Mouse (Mus musculus) kidney, embryonic 14.5 days (tissue): Measurements from ENCODE around the gene Ccdc162. TPM values are rescaled to one million over a fixed set of nuclear protein-coding genes. Genes with fewer than 3 reads are reported as not detected.
A peak's percentile ranks its signal among the peaks of the same experiment; 100 is the strongest.

ENCODE experiments used
- ATAC-seq: fragments of 200-750 bp; cut with Nextera tagmentation; 2 replicates; pipeline ENCODE4 v1.8.0; 2017; ENCODE audit warnings: moderate number of reproducible peaks, mild to moderate bottlenecking, moderate TSS enrichment, moderate library complexity; ENCODE audit not compliant: low FRiP score, low TSS enrichment
- H3K27ac ChIP-seq: fragments of 300-500 bp; sonication (generic); 2 replicates; pipeline ENCODE4 v1.5.1; 2014; ENCODE audit warnings: low read depth, mild to moderate bottlenecking, low read length, moderate library complexity, mixed read lengths
- H3K27me3 ChIP-seq: fragments of 300-500 bp; sonication (generic); 2 replicates; pipeline ENCODE4 v1.6.1; 2014; ENCODE audit warnings: mild to moderate bottlenecking, low read length; ENCODE audit not compliant: control insufficient read depth, insufficient read depth
- H3K36me3 ChIP-seq: fragments of 300-500 bp; sonication (generic); 2 replicates; pipeline ENCODE4 v1.6.1; 2014; ENCODE audit warnings: low read length, mixed read lengths; ENCODE audit not compliant: control insufficient read depth, insufficient read depth
- H3K4me1 ChIP-seq: fragments of 300-500 bp; sonication (generic); 2 replicates; pipeline ENCODE4 v1.6.1; 2014; ENCODE audit warnings: low read length, mixed read lengths; ENCODE audit not compliant: control insufficient read depth, insufficient read depth
- H3K4me2 ChIP-seq: fragments of 300-500 bp; sonication (generic); replicated peaks from 2 replicates; pipeline ENCODE4 v1.6.1; 2014; ENCODE audit warnings: low read depth, mild to moderate bottlenecking, low read length
- H3K4me3 ChIP-seq: fragments of 300-500 bp; sonication (generic); 2 replicates; pipeline ENCODE4 v1.5.1; 2014; ENCODE audit warnings: mild to moderate bottlenecking, low read length
- H3K9ac ChIP-seq: fragments of 300-500 bp; sonication (generic); 2 replicates; pipeline ENCODE4 v1.6.1; 2014; ENCODE audit warnings: low read depth, mild to moderate bottlenecking, low read length, moderate library complexity
- H3K9me3 ChIP-seq: fragments of 300-500 bp; sonication (generic); 2 replicates; pipeline ENCODE4 v1.6.1; 2016; ENCODE audit warnings: low read length; ENCODE audit not compliant: control insufficient read depth
- WGBS: fragments of 180-500 bp; shearing (Covaris S2); extraction: QIAGEN DNeasy Blood & Tissue Kit; methylation state at CpG from one replicate; pipeline ENCODE4 v1.1.7; 2014; 5-methylcytosine and 5-hydroxymethylcytosine counted together
- polyA plus RNA-seq: library from polyadenylated mRNA; unstranded; fragments of >200 nt; fragmentation: Nextera tagmentation; extraction: Ambion mirVana; gene quantifications from 2 replicates; pipeline ENCODE4 v1.2.1, GENCODE M21; 2014

Gene Ccdc162
- polyA plus RNA-seq, 1 experiment from 2014 or later: 0.15 TPM

GRCm38 (mm10) chr10:41537226-41537982, 179.0 kb downstream of the Ccdc162 start:
- Histone ChIP-seq H3K36me3 (peaks cover 24% of the 10 kb centered on the region), H3K9ac (no peak overlapping the region), H3K4me1 (no peaks in the 10 kb centered on the region), H3K9me3 (no peaks in the 10 kb centered on the region), H3K4me3 (no peak overlapping the region), H3K27me3 (no peaks in the 10 kb centered on the region), H3K27ac (no peak overlapping the region), H3K4me2 (no peak overlapping the region)
- whole genome bisulfite sequencing: 96% methylated on average over 4 of the region's 4 CpGs
- ATAC-seq: no peak

GRCm38 (mm10) chr10:41536714-41537113, 179.7 kb downstream of the Ccdc162 start:
- Histone ChIP-seq H3K27ac (no peak overlapping the region), H3K9me3 (no peaks in the 10 kb centered on the region), H3K36me3 (peaks cover 28% of the 10 kb centered on the region), H3K27me3 (no peaks in the 10 kb centered on the region), H3K9ac (no peak overlapping the region), H3K4me1 (no peaks in the 10 kb centered on the region), H3K4me3 (no peak overlapping the region), H3K4me2 (no peak overlapping the region)
- no peak for ATAC-seq
- 86% methylated on average over 1 of the region's 1 CpGs for WGBS

- Histone ChIP-seq H3K27ac (no peak overlapping the region), H3K27me3 (no peaks in the 10 kb centered on the region), H3K9me3 (no peaks in the 10 kb centered on the region), H3K36me3 (peaks cover 35% of the 10 kb centered on the region), H3K4me1 (no peaks in the 10 kb centered on the region), H3K4me3 (no peak overlapping the region), H3K4me2 (no peak overlapping the region), H3K9ac (no peak overlapping the region)
- ATAC-seq: no peak
- WGBS: 89% methylated on average over 2 of the region's 2 CpGs
Observed at GRCm38 (mm10) chr10:41535991-41536390, 180.4 kb downstream of the Ccdc162 start.

GRCm38 (mm10) chr10:41529972-41530371, 186.5 kb downstream of the Ccdc162 start:
- Histone ChIP-seq H3K9me3 (no peaks in the 10 kb centered on the region), H3K4me2 (no peak overlapping the region), H3K4me3 (no peak overlapping the region), H3K27me3 (no peaks in the 10 kb centered on the region), H3K27ac (no peak overlapping the region), H3K4me1 (no peaks in the 10 kb centered on the region), H3K9ac (no peak overlapping the region), H3K36me3 (peaks cover 77% of the 10 kb centered on the region)
- WGBS: 91% methylated on average over 5 of the region's 5 CpGs
- no peak for ATAC-seq

GRCm38 (mm10) chr10:41525696-41526095, 190.7 kb downstream of the Ccdc162 start:
- no peak overlapping the region for H3K4me2 ChIP-seq
- no peaks in the 10 kb centered on the region for H3K27me3 ChIP-seq
- H3K9ac ChIP-seq: no peak overlapping the region
- H3K36me3 ChIP-seq: peaks cover 62% of the 10 kb centered on the region
- H3K4me1 ChIP-seq: peaks cover 16% of the 10 kb centered on the region
- no peak overlapping the region for H3K4me3 ChIP-seq
- no peak overlapping the region for H3K27ac ChIP-seq
- 82% methylated on average over 1 of the region's 1 CpGs for WGBS
- no peak for ATAC-seq
- no peaks in the 10 kb centered on the region for H3K9me3 ChIP-seq

- ATAC-seq: no peak
- Histone ChIP-seq H3K36me3 (peaks cover 41% of the 10 kb centered on the region), H3K4me1 (peaks cover 16% of the 10 kb centered on the region), H3K27me3 (no peaks in the 10 kb centered on the region), H3K27ac (no peak overlapping the region), H3K4me3 (no peak overlapping the region), H3K9me3 (no peaks in the 10 kb centered on the region), H3K4me2 (no peak overlapping the region), H3K9ac (no peak overlapping the region)
- 76% methylated on average over 3 of the region's 3 CpGs for WGBS
Observed at GRCm38 (mm10) chr10:41523386-41523785, 193.0 kb downstream of the Ccdc162 start.

GRCm38 (mm10) chr10:41520410-41520673, 196.1 kb downstream of the Ccdc162 start:
- WGBS: 2% methylated on average over 5 of the region's 5 CpGs
- Histone ChIP-seq H3K27me3 (no peaks in the 10 kb centered on the region), H3K4me2 (peak overlapping the region; percentile 73), H3K27ac (no peak overlapping the region), H3K36me3 (peaks cover 20% of the 10 kb centered on the region), H3K9me3 (no peaks in the 10 kb centered on the region), H3K9ac (peak overlapping the region; percentile 92), H3K4me1 (peaks cover 16% of the 10 kb centered on the region), H3K4me3 (peak overlapping the region; percentile 74)
- ATAC-seq: no peak

- peak; percentile 67; the same call in 1 of the 2 replicates for ATAC-seq
- Histone ChIP-seq H3K36me3 (peaks cover 18% of the 10 kb centered on the region), H3K4me3 (peak overlapping the region; percentile 74), H3K9ac (peak overlapping the region; percentile 92), H3K4me1 (peaks cover 16% of the 10 kb centered on the region), H3K9me3 (no peaks in the 10 kb centered on the region), H3K27ac (peak overlapping the region; percentile 94), H3K27me3 (no peaks in the 10 kb centered on the region), H3K4me2 (peak overlapping the region; percentile 73)
- WGBS: under 1% methylated on average over 63 of the region's 65 CpGs
Observed at GRCm38 (mm10) chr10:41519640-41520409, 196.6 kb downstream of the Ccdc162 start.

- Histone ChIP-seq H3K27ac (peak within 1 kb of the TSS; percentile 94), H3K4me3 (peak within 1 kb of the TSS; percentile 74), H3K9me3 (no peaks in the 10 kb centered on the region), H3K4me1 (peaks cover 16% of the 10 kb centered on the region), H3K9ac (peak within 1 kb of the TSS; percentile 92), H3K27me3 (no peaks in the 10 kb centered on the region), H3K4me2 (peak within 1 kb of the TSS; percentile 73), H3K36me3 (peaks cover 11% of the 10 kb centered on the region)
- peak; percentile 94 for ATAC-seq
- under 1% methylated on average over 68 of the region's 69 CpGs for WGBS
Observed at GRCm38 (mm10) chr10:41518981-41519618, 197.3 kb downstream of the Ccdc162 start, which contains the start of gene Cd164. Cd164 (plus strand) TSS chr10:41519414.
